Mouse (Mus musculus) brown adipose tissue, adult 24 weeks (tissue): ENCODE measurements around the gene Gm17783. TPM values are rescaled to one million over a fixed set of nuclear protein-coding genes. Genes with fewer than 3 reads are reported as not detected.
"Not testable (repeated sequence)": the region's sequence is repeated elsewhere in the genome, so short reads cannot be mapped to it uniquely, and the experiment has no call there.

Source experiments
- H3K27ac ChIP-seq: fragments of 200-500 bp; replicated peaks from 2 replicates; pipeline ENCODE4 v1.5.1; 2012; ENCODE audit warnings: low read depth, mild to moderate bottlenecking, low read length
- H3K4me1 ChIP-seq: fragments of 200-500 bp; 2 replicates; pipeline ENCODE4 v1.6.1; 2012; ENCODE audit warnings: low read length, mixed read lengths; ENCODE audit not compliant: control insufficient read depth, insufficient read depth, insufficient read length
- H3K4me3 ChIP-seq: fragments of 200-500 bp; 2 replicates; pipeline ENCODE4 v1.5.1; 2012; ENCODE audit warnings: low read depth, mild to moderate bottlenecking, low read length, moderate library complexity; ENCODE audit not compliant: insufficient read depth
- polyA plus RNA-seq: library from polyadenylated mRNA; stranded (reverse); fragments of >200 nt; gene quantifications from 2 replicates; pipeline ENCODE4 v1.2.4, GENCODE M21; 2012; ENCODE audit not compliant: missing spikeins, insufficient read depth, insufficient read length

The Gm17783 gene
- polyA plus RNA-seq = not detected in 2 replicates

GRCm38 (mm10) chr16:45531950-45532349 lies at the start of gene Gm17783:
Gene Gm17783 (minus strand): TSS chr16:45532050.
- H3K4me3 ChIP-seq = no peak within 1 kb of the TSS
- no peak within 1 kb of the TSS for H3K27ac ChIP-seq
- H3K4me1 ChIP-seq = no peaks in the 10 kb centered on the region

GRCm38 (mm10) chr16:45579883-45580282 lies 48.0 kb upstream of the Gm17783 start:
- Histone ChIP-seq H3K27ac (no peak overlapping the region), H3K4me3 (no peak overlapping the region)

GRCm38 (mm10) chr16:45572307-45572706 lies 40.5 kb upstream of the Gm17783 start:
- no peak overlapping the region for H3K4me3 ChIP-seq
- no peaks in the 10 kb centered on the region for H3K4me1 ChIP-seq
- no peak overlapping the region for H3K27ac ChIP-seq

More at GRCm38 (mm10) chr16:45579883-45580282, 48.0 kb upstream of the Gm17783 start:
- no peaks in the 10 kb centered on the region for H3K4me1 ChIP-seq

- no peaks in the 10 kb centered on the region for H3K4me1 ChIP-seq
- H3K4me3 ChIP-seq = no peak overlapping the region
- H3K27ac ChIP-seq = no peak overlapping the region
Measured at GRCm38 (mm10) chr16:45561747-45562146, 29.9 kb upstream of the Gm17783 start.

- Histone ChIP-seq H3K4me3 (no peak overlapping the region), H3K27ac (no peak overlapping the region), H3K4me1 (no peaks in the 10 kb centered on the region)
Measured at GRCm38 (mm10) chr16:45551579-45551978, 19.7 kb upstream of the Gm17783 start.

GRCm38 (mm10) chr16:45547982-45548381 lies 16.1 kb upstream of the Gm17783 start:
- no peak overlapping the region for H3K4me3 ChIP-seq
- no peaks in the 10 kb centered on the region for H3K4me1 ChIP-seq
- no peak overlapping the region for H3K27ac ChIP-seq

- Histone ChIP-seq H3K27ac (no peak overlapping the region), H3K4me1 (no peaks in the 10 kb centered on the region), H3K4me3 (no peak overlapping the region)
Measured at GRCm38 (mm10) chr16:45544341-45544740, 12.5 kb upstream of the Gm17783 start.

- Histone ChIP-seq H3K4me3 (no peak overlapping the region), H3K27ac (no peak overlapping the region), H3K4me1 (no peaks in the 10 kb centered on the region)
Measured at GRCm38 (mm10) chr16:45542108-45542507, 10.3 kb upstream of the Gm17783 start.

- not testable (repeated sequence) for H3K4me3 ChIP-seq, H3K4me1 ChIP-seq, H3K27ac ChIP-seq
Measured at GRCm38 (mm10) chr16:45538342-45538741, 6.5 kb upstream of the Gm17783 start.

GRCm38 (mm10) chr16:45535009-45535408 lies 3.2 kb upstream of the Gm17783 start, which contains the start of gene Slc9c1:
Gene Slc9c1 (plus strand): TSS chr16:45535309.
- Histone ChIP-seq H3K4me1 (no peaks in the 10 kb centered on the region), H3K27ac (no peak within 1 kb of the TSS), H3K4me3 (no peak within 1 kb of the TSS)

GRCm38 (mm10) chr16:45525551-45525950 lies 6.3 kb downstream of the Gm17783 start:
- H3K4me1 ChIP-seq = no peaks in the 10 kb centered on the region
- no peak overlapping the region for H3K4me3 ChIP-seq
- no peak overlapping the region for H3K27ac ChIP-seq

- Histone ChIP-seq H3K27ac (no peak overlapping the region), H3K4me3 (no peak overlapping the region), H3K4me1 (no peaks in the 10 kb centered on the region)
Measured at GRCm38 (mm10) chr16:45495326-45495725, 36.5 kb downstream of the Gm17783 start.

- no peak within 1 kb of the TSS for H3K4me3 ChIP-seq
- H3K4me1 ChIP-seq = no peaks in the 10 kb centered on the region
- H3K27ac ChIP-seq = no peak within 1 kb of the TSS
Measured at GRCm38 (mm10) chr16:45492927-45493326, 38.9 kb downstream of the Gm17783 start, which contains the start of gene Gm609. Gene Gm609 (minus strand): TSS chr16:45492969.

GRCm38 (mm10) chr16:45476991-45477390 lies 54.9 kb downstream of the Gm17783 start:
- no peak overlapping the region for H3K4me3 ChIP-seq
- H3K27ac ChIP-seq = no peak overlapping the region
- no peaks in the 10 kb centered on the region for H3K4me1 ChIP-seq

GRCm38 (mm10) chr16:45471836-45472235 lies 60.0 kb downstream of the Gm17783 start:
- H3K4me3 ChIP-seq, H3K4me1 ChIP-seq, H3K27ac ChIP-seq: not testable (repeated sequence)
